Mouse (Mus musculus): ENCODE data around the gene Blcap.

Gene Blcap

GRCm38 (mm10) chr2:157519452-157519851 lies 51.6 kb downstream of the Blcap start:
- no peak for DNase-seq (ENCODE audit: low read depth)

- no peak for DNase-seq (ENCODE audit: low read depth)
These were observed 52.6 kb downstream of the Blcap start for GRCm38 (mm10) chr2:157518451-157518850.

GRCm38 (mm10) chr2:157517526-157517925 lies 53.5 kb downstream of the Blcap start:
- no peak for DNase-seq (ENCODE audit: low read depth)

GRCm38 (mm10) chr2:157514353-157514752 lies 56.7 kb downstream of the Blcap start:
- no peak for DNase-seq (ENCODE audit: low read depth)

- no peak for DNase-seq (ENCODE audit: low read depth)
These were observed 57.3 kb downstream of the Blcap start for GRCm38 (mm10) chr2:157513737-157514208.

GRCm38 (mm10) chr2:157512859-157513258 lies 58.2 kb downstream of the Blcap start:
- DNase-seq (ENCODE audit: low read depth) = no peak

- no peak for DNase-seq (ENCODE audit: low read depth)
These were observed 61.0 kb downstream of the Blcap start for GRCm38 (mm10) chr2:157510031-157510430.

GRCm38 (mm10) chr2:157509182-157509581 lies 61.9 kb downstream of the Blcap start:
- no peak for DNase-seq (ENCODE audit: low read depth)

- DNase-seq (ENCODE audit: low read depth) = no peak
These were observed 64.3 kb downstream of the Blcap start for GRCm38 (mm10) chr2:157506779-157507178.
